Mouse (Mus musculus) heart, adult 2 months (tissue): Measurements from ENCODE around the gene Myom1. TPM values are rescaled to one million over a fixed set of nuclear protein-coding genes. Genes with fewer than 3 reads are reported as not detected.
"Not testable (repeated sequence)": the region's sequence is repeated elsewhere in the genome, so short reads cannot be mapped to it uniquely, and the experiment has no call there.

Source experiments
- DNase-seq, 2 experiments: peaks; one replicate each; pipeline ENCODE4 v3.0.0; 2021
- H3K27ac ChIP-seq: fragments of 200-600 bp; 2 replicates; pipeline ENCODE4 v1.8.1; 2022
- H3K27me3 ChIP-seq: fragments of 200-500 bp; 2 replicates; pipeline ENCODE4 v1.6.1; 2012; ENCODE audit warnings: mild to moderate bottlenecking, low read length, inconsistent platforms, mixed read lengths; ENCODE audit not compliant: control insufficient read depth, insufficient read depth
- H3K36me3 ChIP-seq: fragments of 200-500 bp; 2 replicates; pipeline ENCODE4 v1.6.1; 2012; ENCODE audit warnings: low read length, inconsistent platforms; ENCODE audit not compliant: control insufficient read depth, insufficient read depth
- H3K4me1 ChIP-seq: fragments of 200-500 bp; 2 replicates; pipeline ENCODE4 v1.6.1; 2011; ENCODE audit warnings: low read length; ENCODE audit not compliant: control insufficient read depth, insufficient read depth
- H3K4me3 ChIP-seq: fragments of 200-600 bp; 2 replicates; pipeline ENCODE4 v1.8.1; 2022
- H3K79me2 ChIP-seq: fragments of 200-500 bp; replicated peaks from 2 replicates; pipeline ENCODE4 v1.6.1; 2012; ENCODE audit warnings: mild to moderate bottlenecking, inconsistent platforms, low read length, moderate library complexity, mixed read lengths; ENCODE audit not compliant: control insufficient read depth, insufficient read depth
- H3K9ac ChIP-seq: fragments of 200-500 bp; 2 replicates; pipeline ENCODE4 v1.6.1; 2012; ENCODE audit warnings: low read depth, mild to moderate bottlenecking, control low read depth, inconsistent platforms, low read length, mixed read lengths
- CTCF ChIP-seq: fragments of 200-600 bp; IDR thresholded peaks from 2 replicates; pipeline ENCODE4 v1.8.1; 2022; ENCODE audit warnings: antibody characterized with exemption, mild to moderate bottlenecking, moderate library complexity
- EP300 ChIP-seq: fragments of 200-500 bp; IDR thresholded peaks from 2 replicates; pipeline ENCODE4 v1.6.1; 2011; ENCODE audit warnings: low read depth, low read length, control low read depth; ENCODE audit not compliant: insufficient read depth
- POLR2A ChIP-seq: fragments of 200-500 bp; IDR thresholded peaks from 2 replicates; pipeline ENCODE4 v1.6.1; 2011; ENCODE audit warnings: mild to moderate bottlenecking, low read depth, low read length, control low read depth; ENCODE audit not compliant: insufficient read depth
- WGBS: fragments of 180-500 bp; shearing (Covaris S2); methylation state at CpG from one replicate; pipeline ENCODE4 v1.1.7; 2018; 5-methylcytosine and 5-hydroxymethylcytosine counted together
- intact Hi-C: fragments of 180-260 bp; cut with DNase I; formaldehyde crosslinking; loops from one replicate; pipeline ENCODE4 v1.15.1; 2025
- long read RNA-seq: library from polyadenylated mRNA; stranded (forward); transcript quantifications from one replicate; pipeline ENCODE4 v2.0.0, GENCODE M21; 2021
- polyA plus RNA-seq: library from polyadenylated mRNA; depleted of rRNA; stranded (reverse); fragments of >200 nt; gene quantifications from 2 replicates; pipeline ENCODE4 v1.2.3, GENCODE M21; 2012; rRNA removed
- total RNA-seq, 2 experiments: library from RNA; stranded (reverse); gene quantifications; 2 replicates each; pipeline ENCODE4 v1.2.3; 2021

The Myom1 gene
- total RNA-seq (1,000 to 10,000 TPM in 1 of 2 experiments, 100 to 1,000 TPM in 1; 865 to 1,030 TPM), polyA plus RNA-seq (222 and 381 TPM in 2 replicates)
- long read RNA-seq, full-length matches to known transcripts, result 151 of 402 reads
- long read RNA-seq, partial matches to known transcripts, result 231 of 402 reads
- long read RNA-seq, other reads (novel, unspliced or antisense), result 20 of 402 reads

GRCm38 (mm10) chr17:71002081-71002743, at the start of gene Myom1:
Gene Myom1, plus strand, starts transcription at chr17:71002633.
- peaks cover 12% of the 10 kb centered on the region for H3K4me1 ChIP-seq
- peaks cover 2% of the 10 kb centered on the region; the same call in 1 of the 2 replicates for H3K79me2 ChIP-seq
- under 1% methylated on average over 61 of the region's 65 CpGs for WGBS
- H3K27ac ChIP-seq, result peak within 1 kb of the TSS; percentile 100
- DNase-seq, result peak; percentile 99 to 100
- peaks cover 20% of the 10 kb centered on the region for H3K36me3 ChIP-seq
- TF ChIP-seq EP300, result peak; percentile 46; the same call in 1 of the 2 replicates
- TF ChIP-seq CTCF, result peak; percentile 66
- peak; percentile 92 for TF ChIP-seq POLR2A
- intact Hi-C loops, result loop anchor here (2.0 to 5.0 kb wide), 2 partner anchors 17 to 180 kb away; partner anchors contain the start of gene Lpin2
- no peaks in the 10 kb centered on the region for H3K27me3 ChIP-seq
- H3K4me3 ChIP-seq, result peak within 1 kb of the TSS; percentile 65
- H3K9ac ChIP-seq, result peak within 1 kb of the TSS; percentile 99

- DNase-seq, result peak; percentile 88 to 95
- intact Hi-C loops, result loop anchor here (10.0 kb wide), 1 partner anchor 439 kb away; no protein-coding TSS in a partner anchor
- H3K4me3 ChIP-seq, H3K27me3 ChIP-seq, H3K27ac ChIP-seq, H3K79me2 ChIP-seq, H3K9ac ChIP-seq, H3K36me3 ChIP-seq, H3K4me1 ChIP-seq: not testable (repeated sequence)
- 68% methylated on average over 13 of the region's 13 CpGs for WGBS
Observed at GRCm38 (mm10) chr17:70963546-70963945, 38.9 kb upstream of the Myom1 start.

GRCm38 (mm10) chr17:70965281-70965680, 37.2 kb upstream of the Myom1 start:
- Histone ChIP-seq H3K27me3 (no peaks in the 10 kb centered on the region), H3K36me3 (no peaks in the 10 kb centered on the region), H3K4me1 (no peaks in the 10 kb centered on the region; the same call in 1 of the 2 replicates), H3K9ac (no peak overlapping the region), H3K27ac (no peak overlapping the region), H3K79me2 (no peaks in the 10 kb centered on the region), H3K4me3 (no peak overlapping the region)
- TF ChIP-seq CTCF (no peak), EP300 (no peak), POLR2A (no peak)
- intact Hi-C loops, result loop anchor here (10.0 kb wide), 1 partner anchor 440 kb away; no protein-coding TSS in a partner anchor
- 69% methylated on average over 2 of the region's 2 CpGs for WGBS
- DNase-seq, result no peak

- intact Hi-C loops, result loop anchor here (10.0 kb wide), 1 partner anchor 441 kb away; no protein-coding TSS in a partner anchor
- Histone ChIP-seq H3K4me3 (no peak overlapping the region), H3K27ac (no peak overlapping the region), H3K9ac (no peak overlapping the region), H3K79me2 (no peaks in the 10 kb centered on the region), H3K36me3 (no peaks in the 10 kb centered on the region), H3K27me3 (no peaks in the 10 kb centered on the region), H3K4me1 (no peaks in the 10 kb centered on the region; the same call in 1 of the 2 replicates)
- TF ChIP-seq POLR2A (no peak), CTCF (no peak), EP300 (no peak)
- DNase-seq, result no peak
- WGBS, result 89% methylated on average over 7 of the region's 7 CpGs
Observed at GRCm38 (mm10) chr17:70966126-70966525, 36.3 kb upstream of the Myom1 start.

- WGBS, result 38% methylated on average over 9 of the region's 9 CpGs
- no peaks in the 10 kb centered on the region for H3K36me3 ChIP-seq
- no peak overlapping the region for H3K9ac ChIP-seq
- intact Hi-C loops, result loop anchor here (10.0 kb wide), 1 partner anchor 442 kb away; no protein-coding TSS in a partner anchor
- no peaks in the 10 kb centered on the region for H3K27me3 ChIP-seq
- no peak overlapping the region for H3K4me3 ChIP-seq
- no peaks in the 10 kb centered on the region for H3K79me2 ChIP-seq
- H3K4me1 ChIP-seq, result no peaks in the 10 kb centered on the region; the same call in 1 of the 2 replicates
- no peak for DNase-seq
- TF ChIP-seq EP300 (no peak), CTCF (peak; percentile 35), POLR2A (no peak)
- H3K27ac ChIP-seq, result no peak overlapping the region
Observed at GRCm38 (mm10) chr17:70967191-70967590, 35.2 kb upstream of the Myom1 start.

GRCm38 (mm10) chr17:70967646-70968045, 34.8 kb upstream of the Myom1 start:
- intact Hi-C loops, result loop anchor here (1.0 to 10.0 kb wide), 5 partner anchors 118 to 443 kb away; no protein-coding TSS in a partner anchor
- H3K4me1 ChIP-seq, result no peaks in the 10 kb centered on the region; the same call in 1 of the 2 replicates
- no peak overlapping the region for H3K9ac ChIP-seq
- H3K4me3 ChIP-seq, result no peak overlapping the region
- H3K36me3 ChIP-seq, result no peaks in the 10 kb centered on the region
- no peak overlapping the region for H3K27ac ChIP-seq
- H3K27me3 ChIP-seq, result no peaks in the 10 kb centered on the region
- 46% methylated on average over 12 of the region's 12 CpGs for WGBS
- no peaks in the 10 kb centered on the region for H3K79me2 ChIP-seq
- TF ChIP-seq POLR2A (no peak), EP300 (no peak), CTCF (no peak)
- no peak for DNase-seq
